Mouse (Mus musculus): Measurements from ENCODE around the gene Ank3. TPM values are rescaled to one million over a fixed set of nuclear protein-coding genes. Genes with fewer than 3 reads are reported as not detected.

Ank3 gene
- total and polyA plus RNA-seq, 3 experiments = 3.2 to 6.7 TPM; not detected in 1

DNA sequence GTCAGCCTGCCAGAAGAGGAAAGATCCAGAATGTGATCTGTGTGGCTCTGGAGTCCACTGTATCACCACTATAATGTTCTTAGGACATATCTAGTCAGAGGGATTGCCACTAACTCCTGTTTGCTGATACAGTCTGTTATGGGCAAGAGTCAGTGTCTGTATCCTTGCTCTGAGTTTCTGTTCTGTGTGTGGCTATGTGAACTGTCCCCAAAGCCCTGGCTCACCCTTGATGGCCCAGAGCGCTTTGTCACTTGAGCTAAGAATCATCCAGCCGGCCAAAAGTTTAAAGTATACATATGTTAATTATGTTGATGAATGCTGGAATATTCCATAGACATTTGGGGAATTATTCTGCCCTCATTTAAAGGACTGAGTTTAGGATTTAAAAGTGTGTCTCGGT lies 202.9 kb downstream of the Ank3 start:
- H3K79me2 ChIP-seq (ENCODE audit: control insufficient read depth, insufficient read depth, low read length, poor library complexity) = no peaks in the 10 kb centered on the region
- DNase-seq (ENCODE audit: low read depth, low spot score) = no peak
- no peaks in the 10 kb centered on the region for H3K4me1 ChIP-seq (ENCODE audit: control insufficient read depth in 1 of 2, insufficient read depth in 2 of 2, low read length in 2 of 2)
- no peak for TF ChIP-seq USF1 (IDR thresholded peaks at IDR 0.05; ENCODE audit: low read depth, low read length)
- TF ChIP-seq E2F4 (IDR thresholded peaks at IDR 0.05; ENCODE audit: borderline replicate concordance, low read depth, low read length) = no peak
- TF ChIP-seq USF2 (IDR thresholded peaks at IDR 0.05; ENCODE audit: borderline replicate concordance in 1 of 2, insufficient read depth in 1 of 2, low read depth in 1 of 2, low read length in 2 of 2) = no peak
- no peak for TF ChIP-seq NRF1 (IDR thresholded peaks at IDR 0.05; ENCODE audit: insufficient read depth, low read depth, low read length, poor library complexity, severe bottlenecking)
- no peak for TF ChIP-seq POLR2A (IDR thresholded peaks at IDR 0.05; ENCODE audit: control insufficient read depth in 1 of 2, insufficient read depth in 1 of 2, low read depth in 1 of 2, low read length in 2 of 2, poor library complexity in 1 of 2)
- TF ChIP-seq ZC3H11A (IDR thresholded peaks at IDR 0.05; ENCODE audit: low read depth, low read length) = no peak
- TF ChIP-seq CTCF (IDR thresholded peaks at IDR 0.05 in 2 of 3, conservative IDR thresholded peaks at IDR 0.05 in 1 of 3; ENCODE audit: control insufficient read depth in 1 of 3, insufficient read depth in 1 of 3, low read depth in 2 of 3, low read length in 3 of 3, poor library complexity in 1 of 3, severe bottlenecking in 1 of 3) = no peak
- TF ChIP-seq MAZ (IDR thresholded peaks at IDR 0.05; ENCODE audit: low read depth, low read length) = no peak
- H3K4me3 ChIP-seq (ENCODE audit: control insufficient read depth in 1 of 2, insufficient read depth in 1 of 2, low read depth in 2 of 2, low read length in 2 of 2) = no peak overlapping the region
- H3K36me3 ChIP-seq (ENCODE audit: control insufficient read depth in 1 of 2, insufficient read depth in 2 of 2, low read length in 2 of 2) = no peaks in the 10 kb centered on the region
- H3K27ac ChIP-seq (ENCODE audit: control insufficient read depth, low read depth, low read length) = no peak overlapping the region
- H3K9ac ChIP-seq (ENCODE audit: control insufficient read depth, low read depth, low read length, poor library complexity, severe bottlenecking) = no peak overlapping the region
- no peaks in the 10 kb centered on the region for H3K9me3 ChIP-seq (replicated peaks; ENCODE audit: insufficient read depth, low read length)
- no peaks in the 10 kb centered on the region for H3K27me3 ChIP-seq (ENCODE audit: control insufficient read depth in 1 of 2, insufficient read depth in 2 of 2, low read length in 2 of 2)

GRCm38 (mm10) chr10:69602711-69603110 lies 204.1 kb downstream of the Ank3 start:
- no peaks in the 10 kb centered on the region for H3K4me1 ChIP-seq (ENCODE audit: control insufficient read depth in 1 of 2, insufficient read depth in 2 of 2, low read length in 2 of 2)
- TF ChIP-seq CHD2 (IDR thresholded peaks at IDR 0.05; ENCODE audit: low read length) (no peak), RCOR1 (IDR thresholded peaks at IDR 0.05; ENCODE audit: low read depth, low read length) (no peak), USF2 (IDR thresholded peaks at IDR 0.05; ENCODE audit: borderline replicate concordance in 1 of 2, insufficient read depth in 1 of 2, low read depth in 1 of 2, low read length in 2 of 2) (no peak), ZNF384 (IDR thresholded peaks at IDR 0.05; ENCODE audit: low read depth, low read length) (no peak), ELF1 (IDR thresholded peaks at IDR 0.05; ENCODE audit: low read depth, low read length) (no peak), SIN3A (IDR thresholded peaks at IDR 0.05; ENCODE audit: low read length) (no peak), ZC3H11A (IDR thresholded peaks at IDR 0.05; ENCODE audit: low read depth, low read length) (no peak), KAT2A (conservative IDR thresholded peaks at IDR 0.05; ENCODE audit: low read depth, low read length) (no peak), POLR2A (IDR thresholded peaks at IDR 0.05; ENCODE audit: control insufficient read depth in 1 of 2, insufficient read depth in 1 of 2, low read depth in 1 of 2, low read length in 2 of 2, poor library complexity in 1 of 2) (no peak), MEF2A (IDR thresholded peaks at IDR 0.05; ENCODE audit: extremely low read depth, insufficient replicate concordance, low read depth, low read length, poor library complexity, severe bottlenecking) (no peak), POLR2AphosphoS2 (IDR thresholded peaks at IDR 0.05; ENCODE audit: low read length) (no peak), ETS1 (IDR thresholded peaks at IDR 0.05; ENCODE audit: low read depth, low read length) (no peak), ZMIZ1 (IDR thresholded peaks at IDR 0.05; ENCODE audit: low read depth, low read length) (no peak), GABPA (IDR thresholded peaks at IDR 0.05; ENCODE audit: low read depth, low read length) (no peak), NRF1 (IDR thresholded peaks at IDR 0.05; ENCODE audit: insufficient read depth, low read depth, low read length, poor library complexity, severe bottlenecking) (no peak), CHD1 (IDR thresholded peaks at IDR 0.05; ENCODE audit: low read depth, low read length) (no peak)
- DNase-seq (ENCODE audit: low read depth, low spot score) = no peak
- no peak overlapping the region for H3K9ac ChIP-seq (ENCODE audit: control insufficient read depth, low read depth, low read length, poor library complexity, severe bottlenecking)
- H3K36me3 ChIP-seq (ENCODE audit: control insufficient read depth in 1 of 2, insufficient read depth in 2 of 2, low read length in 2 of 2) = no peaks in the 10 kb centered on the region
- no peaks in the 10 kb centered on the region for H3K9me3 ChIP-seq (replicated peaks; ENCODE audit: insufficient read depth, low read length)
- H3K4me3 ChIP-seq (ENCODE audit: control insufficient read depth in 1 of 2, insufficient read depth in 1 of 2, low read depth in 2 of 2, low read length in 2 of 2) = no peak overlapping the region
- H3K79me2 ChIP-seq (ENCODE audit: control insufficient read depth, insufficient read depth, low read length, poor library complexity) = no peaks in the 10 kb centered on the region
- H3K27me3 ChIP-seq (ENCODE audit: control insufficient read depth in 1 of 2, insufficient read depth in 2 of 2, low read length in 2 of 2) = no peaks in the 10 kb centered on the region
- no peak overlapping the region for H3K27ac ChIP-seq (ENCODE audit: control insufficient read depth, low read depth, low read length)

Data from MEL (cell line).